Mouse (Mus musculus): ENCODE data around the gene Schip1. TPM values are rescaled to one million over a fixed set of nuclear protein-coding genes. Genes with fewer than 3 reads are reported as not detected.

The Schip1 gene
- polyA plus RNA-seq, 1 experiment, result 10.6 TPM

- Histone ChIP-seq H3K27ac (ENCODE audit: insufficient read depth, low read depth, low read length) (no peak overlapping the region), H3K36me3 (ENCODE audit: control insufficient read depth, insufficient read depth, low read length) (no peaks in the 10 kb centered on the region), H3K4me1 (ENCODE audit: control insufficient read depth, insufficient read depth, low read length) (no peaks in the 10 kb centered on the region; the same call in 1 of the 2 replicates), H3K4me3 (ENCODE audit: insufficient read depth, low read depth, low read length) (no peak overlapping the region), H3K27me3 (replicated peaks; ENCODE audit: control insufficient read depth, insufficient read depth, low read length) (no peaks in the 10 kb centered on the region)
- no peak for DNase-seq
- no peak for TF ChIP-seq CTCF (conservative IDR thresholded peaks at IDR 0.05; ENCODE audit: insufficient read depth, insufficient read length, low read depth, low read length)
- TF ChIP-seq POLR2A (IDR thresholded peaks at IDR 0.05; ENCODE audit: low read depth, low read length), result no peak
- WGBS, result 80% methylated on average over 5 of the region's 5 CpGs
These were observed 512.3 kb downstream of the Schip1 start for GRCm38 (mm10) chr3:68576948-68577347.

- no peaks in the 10 kb centered on the region for H3K27me3 ChIP-seq (replicated peaks; ENCODE audit: control insufficient read depth, insufficient read depth, low read length)
- H3K27ac ChIP-seq (ENCODE audit: insufficient read depth, low read depth, low read length), result no peak overlapping the region
- no peak overlapping the region for H3K4me3 ChIP-seq (ENCODE audit: insufficient read depth, low read depth, low read length)
- DNase-seq, result no peak
- H3K36me3 ChIP-seq (ENCODE audit: control insufficient read depth, insufficient read depth, low read length), result no peaks in the 10 kb centered on the region
- peaks cover 13% of the 10 kb centered on the region for H3K4me1 ChIP-seq (ENCODE audit: control insufficient read depth, insufficient read depth, low read length)
- TF ChIP-seq CTCF (conservative IDR thresholded peaks at IDR 0.05; ENCODE audit: insufficient read depth, insufficient read length, low read depth, low read length) (no peak), POLR2A (IDR thresholded peaks at IDR 0.05; ENCODE audit: low read depth, low read length) (no peak)
- WGBS, result 78% methylated on average over 13 of the region's 13 CpGs
These were observed 517.0 kb downstream of the Schip1 start for GRCm38 (mm10) chr3:68581591-68581990.

- H3K4me1 ChIP-seq (ENCODE audit: control insufficient read depth, insufficient read depth, low read length), result peaks cover 20% of the 10 kb centered on the region
- WGBS, result 71% methylated on average over 12 of the region's 12 CpGs
- no peak for DNase-seq
- H3K27me3 ChIP-seq (replicated peaks; ENCODE audit: control insufficient read depth, insufficient read depth, low read length), result no peaks in the 10 kb centered on the region
- no peaks in the 10 kb centered on the region for H3K36me3 ChIP-seq (ENCODE audit: control insufficient read depth, insufficient read depth, low read length)
- TF ChIP-seq POLR2A (IDR thresholded peaks at IDR 0.05; ENCODE audit: low read depth, low read length), result no peak
- peak; percentile 46 for TF ChIP-seq CTCF (conservative IDR thresholded peaks at IDR 0.05; ENCODE audit: insufficient read depth, insufficient read length, low read depth, low read length)
- peak overlapping the region; percentile 51 for H3K27ac ChIP-seq (ENCODE audit: insufficient read depth, low read depth, low read length)
- no peak overlapping the region for H3K4me3 ChIP-seq (ENCODE audit: insufficient read depth, low read depth, low read length)
These were observed 517.6 kb downstream of the Schip1 start for GRCm38 (mm10) chr3:68582103-68582740.

- Histone ChIP-seq H3K4me1 (ENCODE audit: control insufficient read depth, insufficient read depth, low read length) (peaks cover 23% of the 10 kb centered on the region), H3K27me3 (replicated peaks; ENCODE audit: control insufficient read depth, insufficient read depth, low read length) (no peaks in the 10 kb centered on the region), H3K27ac (ENCODE audit: insufficient read depth, low read depth, low read length) (peak overlapping the region; percentile 51), H3K4me3 (ENCODE audit: insufficient read depth, low read depth, low read length) (no peak overlapping the region), H3K36me3 (ENCODE audit: control insufficient read depth, insufficient read depth, low read length) (no peaks in the 10 kb centered on the region)
- TF ChIP-seq CTCF (conservative IDR thresholded peaks at IDR 0.05; ENCODE audit: insufficient read depth, insufficient read length, low read depth, low read length) (no peak), POLR2A (IDR thresholded peaks at IDR 0.05; ENCODE audit: low read depth, low read length) (no peak)
- WGBS, result 24% methylated on average over 14 of the region's 14 CpGs
- peak; percentile 33 for DNase-seq
These were observed 518.6 kb downstream of the Schip1 start for GRCm38 (mm10) chr3:68583031-68583693.

GRCm38 (mm10) chr3:68583771-68584511 lies 519.3 kb downstream of the Schip1 start:
- WGBS, result 51% methylated on average over 14 of the region's 14 CpGs
- H3K4me3 ChIP-seq (ENCODE audit: insufficient read depth, low read depth, low read length), result no peak overlapping the region

GRCm38 (mm10) chr3:68585213-68585612 lies 520.6 kb downstream of the Schip1 start:
- Histone ChIP-seq H3K4me1 (ENCODE audit: control insufficient read depth, insufficient read depth, low read length) (peaks cover 23% of the 10 kb centered on the region), H3K27me3 (replicated peaks; ENCODE audit: control insufficient read depth, insufficient read depth, low read length) (no peaks in the 10 kb centered on the region), H3K27ac (ENCODE audit: insufficient read depth, low read depth, low read length) (no peak overlapping the region), H3K36me3 (ENCODE audit: control insufficient read depth, insufficient read depth, low read length) (no peaks in the 10 kb centered on the region), H3K4me3 (ENCODE audit: insufficient read depth, low read depth, low read length) (no peak overlapping the region)
- DNase-seq, result no peak
- TF ChIP-seq POLR2A (IDR thresholded peaks at IDR 0.05; ENCODE audit: low read depth, low read length), result no peak
- no peak for TF ChIP-seq CTCF (conservative IDR thresholded peaks at IDR 0.05; ENCODE audit: insufficient read depth, insufficient read length, low read depth, low read length)
- WGBS, result 86% methylated on average over 4 of the region's 4 CpGs

More at GRCm38 (mm10) chr3:68583771-68584511, 519.3 kb downstream of the Schip1 start:
- no peak for TF ChIP-seq POLR2A (IDR thresholded peaks at IDR 0.05; ENCODE audit: low read depth, low read length)
- no peak for TF ChIP-seq CTCF (conservative IDR thresholded peaks at IDR 0.05; ENCODE audit: insufficient read depth, insufficient read length, low read depth, low read length)
- Histone ChIP-seq H3K4me1 (ENCODE audit: control insufficient read depth, insufficient read depth, low read length) (peaks cover 23% of the 10 kb centered on the region), H3K27ac (ENCODE audit: insufficient read depth, low read depth, low read length) (peak overlapping the region; percentile 79), H3K27me3 (replicated peaks; ENCODE audit: control insufficient read depth, insufficient read depth, low read length) (no peaks in the 10 kb centered on the region), H3K36me3 (ENCODE audit: control insufficient read depth, insufficient read depth, low read length) (no peaks in the 10 kb centered on the region)
- DNase-seq, result no peak

- DNase-seq, result peak; percentile 58
- peaks cover 23% of the 10 kb centered on the region for H3K4me1 ChIP-seq (ENCODE audit: control insufficient read depth, insufficient read depth, low read length)
- H3K27me3 ChIP-seq (replicated peaks; ENCODE audit: control insufficient read depth, insufficient read depth, low read length), result no peaks in the 10 kb centered on the region
- no peak for TF ChIP-seq POLR2A (IDR thresholded peaks at IDR 0.05; ENCODE audit: low read depth, low read length)
- no peak for TF ChIP-seq CTCF (conservative IDR thresholded peaks at IDR 0.05; ENCODE audit: insufficient read depth, insufficient read length, low read depth, low read length)
- no peaks in the 10 kb centered on the region for H3K36me3 ChIP-seq (ENCODE audit: control insufficient read depth, insufficient read depth, low read length)
- 23% methylated on average over 9 of the region's 9 CpGs for WGBS
- peak overlapping the region; percentile 47 for H3K27ac ChIP-seq (ENCODE audit: insufficient read depth, low read depth, low read length)
- H3K4me3 ChIP-seq (ENCODE audit: insufficient read depth, low read depth, low read length), result no peak overlapping the region
These were observed 522.1 kb downstream of the Schip1 start for GRCm38 (mm10) chr3:68586646-68587064.

All from kidney, adult 2 months (tissue).